Mouse (Mus musculus) G1E (cell line): ENCODE data around the gene Gm21830. TPM values are rescaled to one million over a fixed set of nuclear protein-coding genes. Genes with fewer than 3 reads are reported as not detected.
"Not testable (repeated sequence)": the region's sequence is repeated elsewhere in the genome, so short reads cannot be mapped to it uniquely, and the experiment has no call there.

ENCODE experiments used
- ATAC-seq: 2 replicates; pipeline ENCODE4 v1.8.0; 2016; ENCODE audit warnings: mild to moderate bottlenecking; ENCODE audit not compliant: insufficient number of reproducible peaks, poor library complexity, low FRiP score, severe bottlenecking; ENCODE audit errors: extremely low read depth
- DNase-seq: peaks from one replicate; pipeline ENCODE4 v3.0.0; 2012; ENCODE audit warnings: low spot score
- H3K27me3 ChIP-seq: 2 replicates; pipeline ENCODE4 v1.6.1; 2012; ENCODE audit warnings: mild to moderate bottlenecking, low read length, inconsistent platforms; ENCODE audit not compliant: insufficient read depth
- H3K36me3 ChIP-seq: replicated peaks from 2 replicates; pipeline ENCODE3; 2012; ENCODE audit warnings: mild to moderate bottlenecking, inconsistent platforms
- H3K4me1 ChIP-seq: 2 replicates; pipeline ENCODE4 v1.6.1; 2012; ENCODE audit warnings: low read depth, low read length, inconsistent platforms, mixed read lengths; ENCODE audit not compliant: insufficient read depth
- H3K4me3 ChIP-seq: 2 replicates; pipeline ENCODE4 v1.5.1; 2012; ENCODE audit warnings: low read depth, mild to moderate bottlenecking, inconsistent platforms, low read length, moderate library complexity, mixed read lengths
- H3K9me3 ChIP-seq: replicated peaks from 2 replicates; pipeline ENCODE4 v1.6.1; 2012; ENCODE audit warnings: inconsistent platforms
- CTCF ChIP-seq: IDR thresholded peaks from 2 replicates; pipeline ENCODE4 v1.5.1; 2012; ENCODE audit warnings: low read depth, low read length, inconsistent platforms, mixed read lengths
- GATA1 ChIP-seq: IDR thresholded peaks from 2 replicates; pipeline ENCODE4 v1.6.1; 2012; ENCODE audit warnings: borderline replicate concordance, low read length, inconsistent platforms, mixed read lengths
- GATA2 ChIP-seq: IDR thresholded peaks from 2 replicates; pipeline ENCODE4 v1.6.1; 2012; ENCODE audit warnings: low read depth, low read length, inconsistent platforms, borderline replicate concordance
- POLR2AphosphoS5 ChIP-seq: IDR thresholded peaks from 2 replicates; pipeline ENCODE4 v1.6.1; 2012; ENCODE audit warnings: low read depth, low read length, inconsistent platforms; ENCODE audit not compliant: insufficient replicate concordance
- TAL1 ChIP-seq: conservative IDR thresholded peaks from 2 replicates; pipeline ENCODE4 v1.6.1; 2012; ENCODE audit warnings: low read depth, low read length, inconsistent platforms, mixed read lengths
- polyA plus RNA-seq: library from polyadenylated mRNA; stranded (reverse); fragments of >175 nt; gene quantifications from 2 replicates; pipeline ENCODE4 v1.2.3, GENCODE M21; 2012
- total RNA-seq, 2 experiments: library from RNA; stranded (forward) in 1 of 2; stranded (reverse) in 1 of 2; fragments of 200-1000 nt in 1 of 2; fragments of >200 nt in 1 of 2; fragmentation: Nextera tagmentation in 1 of 2; gene quantifications; 2 replicates each; pipeline ENCODE4 v1.2.3; 2014 to 2017

Gene Gm21830
- total and polyA plus RNA-seq, 3 experiments = not detected

DNA sequence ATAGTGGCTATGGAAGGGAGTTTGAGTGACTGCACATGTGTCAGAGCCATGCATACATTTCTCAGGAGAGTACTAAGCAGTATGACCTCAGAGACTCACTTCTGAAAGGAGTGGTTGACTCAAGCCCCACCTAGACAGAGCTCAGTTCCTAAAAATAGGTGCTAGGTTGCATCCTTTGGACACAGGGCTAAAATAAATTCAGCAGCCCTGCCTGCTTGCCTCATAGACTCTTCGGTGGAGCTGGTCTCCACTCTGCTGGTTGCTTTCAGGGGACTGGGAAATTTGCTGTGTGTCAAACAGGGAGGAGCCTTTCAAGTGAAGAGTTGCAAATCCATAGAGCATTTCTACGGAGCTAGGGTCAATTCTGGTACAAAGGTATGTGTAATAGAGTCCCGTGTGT is 32.3 kb downstream of the Gm21830 start, which contains the start of gene Xirp2:
Gene Xirp2 (plus strand): TSS at position 223 of the 400 bp plus-strand sequence.
- Histone ChIP-seq H3K4me1 (no peaks in the 10 kb centered on the region), H3K9me3 (no peaks in the 10 kb centered on the region), H3K27me3 (no peaks in the 10 kb centered on the region), H3K4me3 (no peak within 1 kb of the TSS), H3K36me3 (no peaks in the 10 kb centered on the region)
- no peak for DNase-seq
- TF ChIP-seq CTCF (no peak), GATA2 (no peak), GATA1 (no peak), TAL1 (no peak), POLR2AphosphoS5 (no peak)
- no peak for ATAC-seq

GRCm38 (mm10) chr2:67446772-67447171 is 33.2 kb downstream of the Gm21830 start:
- ATAC-seq = no peak
- H3K36me3 ChIP-seq = no peaks in the 10 kb centered on the region
- H3K4me1 ChIP-seq = no peaks in the 10 kb centered on the region
- no peaks in the 10 kb centered on the region for H3K9me3 ChIP-seq
- no peaks in the 10 kb centered on the region for H3K27me3 ChIP-seq
- no peak overlapping the region for H3K4me3 ChIP-seq
- DNase-seq = no peak
- TF ChIP-seq POLR2AphosphoS5 = no peak
- no peak for TF ChIP-seq GATA2
- no peak for TF ChIP-seq GATA1
- TF ChIP-seq TAL1 = no peak
- no peak for TF ChIP-seq CTCF

DNA sequence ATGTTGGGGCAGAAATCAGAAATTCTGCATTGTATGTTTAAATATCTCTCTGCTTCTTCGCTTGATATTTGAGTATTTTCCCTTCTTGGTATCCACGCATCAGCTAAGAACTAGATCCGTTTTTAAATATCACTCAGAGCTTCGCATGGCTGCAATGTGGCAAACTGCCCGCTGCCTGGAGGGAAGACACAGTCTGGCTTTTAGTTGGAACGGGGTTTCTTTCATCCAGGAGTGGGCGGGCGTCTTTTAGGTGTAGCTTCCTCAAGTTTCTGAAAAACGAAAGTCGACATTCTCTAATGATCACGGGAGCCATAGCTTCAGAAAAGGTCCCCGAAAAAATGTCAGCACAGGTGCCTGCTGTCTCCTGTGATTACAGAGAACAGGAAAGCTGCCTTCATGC is 33.7 kb downstream of the Gm21830 start:
- no peaks in the 10 kb centered on the region for H3K4me1 ChIP-seq
- ATAC-seq = no peak
- no peaks in the 10 kb centered on the region for H3K9me3 ChIP-seq
- H3K27me3 ChIP-seq = no peaks in the 10 kb centered on the region
- no peak for DNase-seq
- no peak for TF ChIP-seq POLR2AphosphoS5
- no peak for TF ChIP-seq TAL1
- TF ChIP-seq GATA1 = no peak
- TF ChIP-seq GATA2 = no peak
- no peak for TF ChIP-seq CTCF
- no peak overlapping the region for H3K4me3 ChIP-seq
- H3K36me3 ChIP-seq = no peaks in the 10 kb centered on the region

- Histone ChIP-seq H3K4me3 (no peak overlapping the region), H3K27me3 (no peaks in the 10 kb centered on the region), H3K9me3 (peaks cover 10% of the 10 kb centered on the region), H3K4me1 (no peaks in the 10 kb centered on the region), H3K36me3 (no peaks in the 10 kb centered on the region)
- no peak for ATAC-seq
- TF ChIP-seq GATA1 (no peak), TAL1 (no peak), CTCF (no peak), POLR2AphosphoS5 (no peak), GATA2 (no peak)
- DNase-seq = no peak
These were observed 47.3 kb downstream of the Gm21830 start for GRCm38 (mm10) chr2:67460857-67461256.

GRCm38 (mm10) chr2:67467036-67467435 is 53.5 kb downstream of the Gm21830 start:
- DNase-seq (no peak), ATAC-seq (no peak)
- no peaks in the 10 kb centered on the region for H3K36me3 ChIP-seq
- H3K4me3 ChIP-seq = no peak overlapping the region
- 0 out of 2 replicates have a peak, but pooled peaks cover 1% of the 10 kb centered on the region for H3K9me3 ChIP-seq
- no peak for TF ChIP-seq TAL1
- TF ChIP-seq GATA2 = no peak
- TF ChIP-seq POLR2AphosphoS5 = no peak
- no peak for TF ChIP-seq GATA1
- no peak for TF ChIP-seq CTCF
- H3K27me3 ChIP-seq = no peaks in the 10 kb centered on the region
- no peaks in the 10 kb centered on the region for H3K4me1 ChIP-seq

DNA sequence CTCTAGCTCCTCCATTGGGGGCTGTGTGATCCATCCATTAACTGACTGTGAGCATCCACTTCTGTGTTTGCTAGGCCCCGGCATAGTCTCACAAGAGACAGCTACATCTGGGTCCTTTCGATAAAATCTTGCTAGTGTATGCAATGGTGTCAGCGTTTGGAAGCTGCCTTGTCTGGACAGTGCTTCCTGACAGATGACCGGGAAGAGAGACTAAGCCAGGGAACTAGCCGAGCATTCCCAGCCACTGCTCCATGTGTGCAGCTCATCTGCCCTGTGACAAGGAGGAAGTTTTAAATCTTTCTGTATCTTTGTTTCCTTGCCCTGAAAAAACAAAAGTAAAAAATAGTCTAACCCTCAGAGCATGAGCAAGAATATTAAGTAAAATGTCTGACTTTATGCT is 56.5 kb downstream of the Gm21830 start:
- not testable (repeated sequence) for H3K9me3 ChIP-seq, H3K27me3 ChIP-seq, DNase-seq, H3K4me3 ChIP-seq, H3K4me1 ChIP-seq, ATAC-seq, H3K36me3 ChIP-seq

GRCm38 (mm10) chr2:67477753-67478152 is 64.2 kb downstream of the Gm21830 start:
- ATAC-seq = no peak
- peaks cover 11% of the 10 kb centered on the region; the same call in 1 of the 2 replicates for H3K9me3 ChIP-seq
- H3K27me3 ChIP-seq = no peaks in the 10 kb centered on the region
- H3K36me3 ChIP-seq = no peaks in the 10 kb centered on the region
- no peaks in the 10 kb centered on the region for H3K4me1 ChIP-seq
- DNase-seq = no peak
- TF ChIP-seq GATA2 (no peak), GATA1 (no peak), TAL1 (no peak), CTCF (no peak), POLR2AphosphoS5 (no peak)
- no peak overlapping the region for H3K4me3 ChIP-seq
